Mouse (Mus musculus) MEL (cell line): ENCODE measurements at regions not wholly inside any gene's neighbourhood (a gene's known extent, or its start where the extent isn't known, plus 50 kb on each side); places are given as distances from the start of the nearest gene placed in this dataset.

Experiments used
- DNase-seq: peaks from one replicate; pipeline ENCODE4 v3.0.0; 2011; ENCODE audit warnings: low read depth, low spot score
- H3K27ac ChIP-seq: 2 replicates; pipeline ENCODE4 v1.5.1; 2012; ENCODE audit warnings: low read depth, mild to moderate bottlenecking, control low read depth, low read length, moderate library complexity; ENCODE audit not compliant: control insufficient read depth
- H3K27me3 ChIP-seq, 2 experiments: fragments of 150-350 bp in 1 of 2; sonication (generic) in 1 of 2; 2 replicates each; pipeline ENCODE4 v1.6.1; 2012; ENCODE audit warnings: low read length in 2 of 2, mild to moderate bottlenecking in 2 of 2, improper control_type of control experiment in 1 of 2, moderate library complexity in 1 of 2; ENCODE audit not compliant: insufficient read depth in 2 of 2, control insufficient read depth in 1 of 2
- H3K36me3 ChIP-seq, 2 experiments: 2 replicates each; pipeline ENCODE4 v1.6.1; 2012 to 2014; ENCODE audit warnings: low read length in 2 of 2, improper control_type of control experiment in 1 of 2, inconsistent platforms in 1 of 2, mild to moderate bottlenecking in 1 of 2; ENCODE audit not compliant: insufficient read depth in 2 of 2, control insufficient read depth in 1 of 2
- H3K4me1 ChIP-seq, 2 experiments: fragments of 150-350 bp in 1 of 2; sonication (generic) in 1 of 2; 2 replicates each; pipeline ENCODE4 v1.6.1; 2012; ENCODE audit warnings: low read length in 2 of 2, improper control_type of control experiment in 1 of 2, mild to moderate bottlenecking in 1 of 2; ENCODE audit not compliant: insufficient read depth in 2 of 2, control insufficient read depth in 1 of 2
- H3K4me3 ChIP-seq, 2 experiments: fragments of 150-350 bp in 1 of 2; sonication (generic) in 1 of 2; 2 replicates each; pipeline ENCODE4 v1.5.1; 2012; ENCODE audit warnings: low read depth in 2 of 2, low read length in 2 of 2, mild to moderate bottlenecking in 2 of 2, moderate library complexity in 2 of 2, control low read depth in 1 of 2, improper control_type of control experiment in 1 of 2; ENCODE audit not compliant: control insufficient read depth in 1 of 2, insufficient read depth in 1 of 2
- H3K79me2 ChIP-seq: 2 replicates; pipeline ENCODE4 v1.6.1; 2012; ENCODE audit warnings: mild to moderate bottlenecking, low read length, moderate library complexity; ENCODE audit not compliant: control insufficient read depth, poor library complexity, insufficient read depth
- H3K9ac ChIP-seq: 2 replicates; pipeline ENCODE4 v1.6.1; 2012; ENCODE audit warnings: low read depth, mild to moderate bottlenecking, control low read depth, low read length, moderate library complexity; ENCODE audit not compliant: control insufficient read depth, poor library complexity, severe bottlenecking
- H3K9me3 ChIP-seq: fragments of 150-350 bp; sonication (generic); replicated peaks from 2 replicates; pipeline ENCODE4 v1.6.1; 2012; ENCODE audit warnings: mild to moderate bottlenecking, low read length, improper control_type of control experiment, moderate library complexity; ENCODE audit not compliant: insufficient read depth
- E2F4 ChIP-seq: IDR thresholded peaks from 2 replicates; pipeline ENCODE4 v1.6.1; 2011; ENCODE audit warnings: low read depth, low read length, improper control_type of control experiment, borderline replicate concordance
- ELF1 ChIP-seq: IDR thresholded peaks from 2 replicates; pipeline ENCODE4 v1.6.1; 2014; ENCODE audit warnings: low read depth, mild to moderate bottlenecking, inconsistent platforms, low read length, improper control_type of control experiment, moderate library complexity
- ETS1 ChIP-seq: IDR thresholded peaks from 2 replicates; pipeline ENCODE4 v1.6.1; 2012; ENCODE audit warnings: low read depth, mild to moderate bottlenecking, inconsistent platforms, low read length, improper control_type of control experiment, moderate library complexity
- GATA1 ChIP-seq: IDR thresholded peaks from 2 replicates; pipeline ENCODE4 v1.6.1; 2011; ENCODE audit warnings: low read depth, low read length, improper control_type of control experiment
- HCFC1 ChIP-seq: IDR thresholded peaks from 2 replicates; pipeline ENCODE4 v1.6.1; 2012; ENCODE audit warnings: low read depth, mild to moderate bottlenecking, inconsistent platforms, low read length, improper control_type of control experiment, moderate library complexity
- KAT2A ChIP-seq: conservative IDR thresholded peaks from 2 replicates; pipeline ENCODE4 v1.6.1; 2012; ENCODE audit warnings: low read depth, low read length, improper control_type of control experiment, inconsistent platforms
- MAFK ChIP-seq: IDR thresholded peaks from 2 replicates; pipeline ENCODE4 v1.6.1; 2011; ENCODE audit warnings: low read depth, mild to moderate bottlenecking, low read length, improper control_type of control experiment, borderline replicate concordance
- MAX ChIP-seq: IDR thresholded peaks from 2 replicates; pipeline ENCODE4 v1.6.1; 2011; ENCODE audit warnings: low read length, improper control_type of control experiment
- MAZ ChIP-seq: IDR thresholded peaks from 2 replicates; pipeline ENCODE4 v1.6.1; 2012; ENCODE audit warnings: low read depth, mild to moderate bottlenecking, inconsistent platforms, low read length, improper control_type of control experiment
- MEF2A ChIP-seq: IDR thresholded peaks from 2 replicates; pipeline ENCODE4 v1.6.1; 2014; ENCODE audit warnings: low read depth, mild to moderate bottlenecking, inconsistent platforms, low read length, improper control_type of control experiment; ENCODE audit not compliant: poor library complexity, insufficient replicate concordance, severe bottlenecking; ENCODE audit errors: extremely low read depth
- MXI1 ChIP-seq: IDR thresholded peaks from 2 replicates; pipeline ENCODE4 v1.6.1; 2011; ENCODE audit warnings: mild to moderate bottlenecking, low read depth, low read length, improper control_type of control experiment
- MYC ChIP-seq: IDR thresholded peaks from 2 replicates; pipeline ENCODE4 v1.6.1; 2011; ENCODE audit warnings: low read depth, mild to moderate bottlenecking, low read length, improper control_type of control experiment, moderate library complexity
- NELFE ChIP-seq: IDR thresholded peaks from 2 replicates; pipeline ENCODE4 v1.6.1; 2011; ENCODE audit warnings: low read depth, low read length, improper control_type of control experiment
- NRF1 ChIP-seq: IDR thresholded peaks from 2 replicates; pipeline ENCODE4 v1.6.1; 2014; ENCODE audit warnings: low read depth, mild to moderate bottlenecking, inconsistent platforms, low read length, improper control_type of control experiment, moderate library complexity; ENCODE audit not compliant: poor library complexity, insufficient read depth, severe bottlenecking
- POLR2A ChIP-seq, 2 experiments: IDR thresholded peaks; 2 replicates each; pipeline ENCODE4 v1.6.1; 2011 to 2012; ENCODE audit warnings: low read length in 2 of 2, mild to moderate bottlenecking in 2 of 2, control low read depth in 1 of 2, improper control_type of control experiment in 1 of 2, low read depth in 1 of 2, moderate library complexity in 1 of 2; ENCODE audit not compliant: control insufficient read depth in 1 of 2, insufficient read depth in 1 of 2, poor library complexity in 1 of 2
- POLR2AphosphoS2 ChIP-seq: IDR thresholded peaks from 2 replicates; pipeline ENCODE4 v1.6.1; 2011; ENCODE audit warnings: low read length, improper control_type of control experiment
- RAD21 ChIP-seq: IDR thresholded peaks from 2 replicates; pipeline ENCODE4 v1.6.1; 2011; ENCODE audit warnings: mild to moderate bottlenecking, low read depth, low read length, improper control_type of control experiment
- RCOR1 ChIP-seq: IDR thresholded peaks from 2 replicates; pipeline ENCODE4 v1.6.1; 2012; ENCODE audit warnings: low read depth, mild to moderate bottlenecking, inconsistent platforms, low read length, improper control_type of control experiment
- SIN3A ChIP-seq: IDR thresholded peaks from 2 replicates; pipeline ENCODE4 v1.6.1; 2012; ENCODE audit warnings: low read length, improper control_type of control experiment, inconsistent platforms
- TCF12 ChIP-seq: IDR thresholded peaks from 2 replicates; pipeline ENCODE4 v1.6.1; 2014; ENCODE audit warnings: low read depth, mild to moderate bottlenecking, inconsistent platforms, low read length, improper control_type of control experiment, moderate library complexity
- ZC3H11A ChIP-seq: IDR thresholded peaks from 2 replicates; pipeline ENCODE4 v1.6.1; 2012; ENCODE audit warnings: low read depth, mild to moderate bottlenecking, inconsistent platforms, low read length, improper control_type of control experiment
- ZKSCAN1 ChIP-seq: IDR thresholded peaks from 2 replicates; pipeline ENCODE4 v1.6.1; 2012; ENCODE audit warnings: low read depth, mild to moderate bottlenecking, inconsistent platforms, low read length, improper control_type of control experiment, moderate library complexity
- ZMIZ1 ChIP-seq: IDR thresholded peaks from 2 replicates; pipeline ENCODE4 v1.6.1; 2012; ENCODE audit warnings: low read depth, mild to moderate bottlenecking, inconsistent platforms, low read length, improper control_type of control experiment, moderate library complexity

GRCm38 (mm10) chr16:76474481-76474880, 100.9 kb upstream of the Nrip1 start:
- Histone ChIP-seq H3K36me3 (no peaks in the 10 kb centered on the region), H3K79me2 (no peaks in the 10 kb centered on the region), H3K9me3 (no peaks in the 10 kb centered on the region), H3K9ac (no peak overlapping the region), H3K4me3 (no peak overlapping the region), H3K4me1 (no peaks in the 10 kb centered on the region), H3K27me3 (peaks cover 0 to 1% of the 10 kb centered on the region in 2 experiments; a peak in 2 of 4 replicates), H3K27ac (no peak overlapping the region)
- no peak for TF ChIP-seq ETS1
- no peak for TF ChIP-seq MYC
- TF ChIP-seq SIN3A: no peak
- no peak for TF ChIP-seq MAZ
- no peak for TF ChIP-seq POLR2AphosphoS2
- TF ChIP-seq TCF12: no peak
- TF ChIP-seq ZMIZ1: no peak
- no peak for TF ChIP-seq NELFE
- no peak for TF ChIP-seq MEF2A
- no peak for TF ChIP-seq ELF1
- no peak for TF ChIP-seq MAX
- TF ChIP-seq ZKSCAN1: no peak
- no peak for TF ChIP-seq RCOR1
- TF ChIP-seq E2F4: no peak
- no peak for TF ChIP-seq ZC3H11A
- TF ChIP-seq NRF1: no peak
- no peak for TF ChIP-seq KAT2A
- TF ChIP-seq RAD21: no peak
- no peak for DNase-seq

- Histone ChIP-seq H3K4me1 (no peaks in the 10 kb centered on the region), H3K27me3 (peaks cover 2% of the 10 kb centered on the region in 2 experiments; a peak in 3 of 4 replicates), H3K36me3 (no peaks in the 10 kb centered on the region), H3K79me2 (no peaks in the 10 kb centered on the region), H3K9ac (no peak overlapping the region), H3K9me3 (no peaks in the 10 kb centered on the region), H3K27ac (no peak overlapping the region), H3K4me3 (no peak overlapping the region)
- no peak for TF ChIP-seq MAFK
- TF ChIP-seq HCFC1: no peak
- TF ChIP-seq POLR2A (IDR thresholded peaks at IDR 0.05; ENCODE audit: control insufficient read depth in 1 of 2, insufficient read depth in 1 of 2, low read depth in 1 of 2, low read length in 2 of 2, poor library complexity in 1 of 2): no peak
- TF ChIP-seq KAT2A: no peak
- no peak for TF ChIP-seq MXI1
- no peak for TF ChIP-seq RCOR1
- TF ChIP-seq MEF2A: no peak
- no peak for TF ChIP-seq ZMIZ1
- TF ChIP-seq NELFE: no peak
- no peak for TF ChIP-seq RAD21
- TF ChIP-seq ETS1: no peak
- no peak for TF ChIP-seq MAX
- no peak for TF ChIP-seq POLR2AphosphoS2
- no peak for TF ChIP-seq NRF1
- no peak for TF ChIP-seq ELF1
- no peak for TF ChIP-seq MYC
- TF ChIP-seq ZC3H11A: no peak
- TF ChIP-seq GATA1: no peak
- no peak for DNase-seq
These were observed 98.8 kb upstream of the Nrip1 start for GRCm38 (mm10) chr16:76472386-76472785.
